Mouse (Mus musculus) E14TG2a.4 (cell line): ENCODE results near the gene Ptprn.

ENCODE experiments used
- H3K27me3 ChIP-seq: 2 replicates; pipeline ENCODE4 v1.6.1; 2014; ENCODE audit warnings: low read length, control low read depth; ENCODE audit not compliant: insufficient read depth
- H3K36me3 ChIP-seq: 2 replicates; pipeline ENCODE4 v1.6.1; 2014; ENCODE audit warnings: low read length, control low read depth; ENCODE audit not compliant: insufficient read depth
- H3K4me1 ChIP-seq: replicated peaks from 2 replicates; pipeline ENCODE4 v1.6.1; 2014; ENCODE audit warnings: low read depth, low read length, control low read depth
- H3K4me3 ChIP-seq: replicated peaks from 2 replicates; pipeline ENCODE4 v1.5.1; 2014; ENCODE audit warnings: mild to moderate bottlenecking, low read length
- H3K9me3 ChIP-seq: 2 replicates; pipeline ENCODE4 v1.6.1; 2014; ENCODE audit warnings: low read length, control low read depth
- CTCF ChIP-seq: conservative IDR thresholded peaks from 2 replicates; pipeline ENCODE4 v1.5.1; 2014; ENCODE audit warnings: low read length
- NANOG ChIP-seq: IDR thresholded peaks from 2 replicates; pipeline ENCODE4 v1.6.1; 2014; ENCODE audit warnings: borderline replicate concordance, low read length, mixed read lengths
- POU5F1 ChIP-seq: IDR thresholded peaks from 2 replicates; pipeline ENCODE4 v1.6.1; 2014; ENCODE audit warnings: low read length, borderline replicate concordance

Gene Ptprn

DNA sequence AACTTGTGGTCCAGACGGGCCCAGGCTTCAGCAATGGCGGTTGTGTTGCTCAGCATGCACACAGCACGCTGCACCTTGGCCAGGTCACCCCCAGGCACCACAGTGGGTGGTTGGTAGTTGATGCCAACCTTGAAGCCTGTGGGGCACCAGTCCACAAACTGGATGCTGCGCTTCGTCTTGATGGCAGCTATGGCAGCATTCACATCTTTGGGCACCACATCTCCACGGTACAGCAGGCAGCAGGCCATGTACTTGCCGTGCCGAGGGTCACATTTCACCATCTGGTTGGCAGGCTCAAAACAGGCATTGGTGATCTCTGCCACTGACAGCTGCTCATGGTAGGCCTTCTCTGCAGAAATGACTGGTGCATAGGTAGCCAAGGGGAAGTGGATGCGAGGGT, 48.5 kb downstream of the Ptprn start:
- peaks cover 14% of the 10 kb centered on the region for H3K27me3 ChIP-seq
- H3K9me3 ChIP-seq = no peaks in the 10 kb centered on the region
- peaks cover 66% of the 10 kb centered on the region for H3K36me3 ChIP-seq
- TF ChIP-seq POU5F1 = no peak
- no peak for TF ChIP-seq NANOG
- TF ChIP-seq CTCF = no peak
- H3K4me1 ChIP-seq = peaks cover 93% of the 10 kb centered on the region
- 0 out of 2 replicates have a peak overlapping the region, but pooled peaks have one; percentile 32 for H3K4me3 ChIP-seq

DNA sequence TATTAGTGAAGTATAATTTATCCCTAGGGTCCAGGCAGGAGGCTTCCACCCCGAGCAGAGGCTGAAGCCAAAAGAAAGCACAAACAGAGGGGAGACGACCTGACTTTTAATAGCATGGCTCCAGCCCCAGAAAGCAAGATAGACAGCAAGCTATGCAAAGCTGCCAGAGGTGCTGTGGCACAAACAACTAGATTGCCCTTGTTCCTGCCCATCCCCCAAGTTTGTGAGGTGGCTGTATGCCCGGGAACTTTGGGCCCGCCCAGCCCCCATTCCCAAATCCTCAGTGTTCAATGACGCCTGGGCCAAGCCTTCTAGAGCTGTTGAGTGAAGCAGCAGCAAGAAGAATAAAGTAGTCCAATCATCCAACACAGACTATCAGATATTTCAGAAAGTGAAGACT, 49.4 kb downstream of the Ptprn start:
- peaks cover 66% of the 10 kb centered on the region for H3K36me3 ChIP-seq
- TF ChIP-seq NANOG = no peak
- no peak for TF ChIP-seq POU5F1
- TF ChIP-seq CTCF = no peak
- H3K27me3 ChIP-seq = peaks cover 5% of the 10 kb centered on the region
- no peaks in the 10 kb centered on the region for H3K9me3 ChIP-seq
- peaks cover 90% of the 10 kb centered on the region for H3K4me1 ChIP-seq
- peak overlapping the region; percentile 32 for H3K4me3 ChIP-seq

DNA sequence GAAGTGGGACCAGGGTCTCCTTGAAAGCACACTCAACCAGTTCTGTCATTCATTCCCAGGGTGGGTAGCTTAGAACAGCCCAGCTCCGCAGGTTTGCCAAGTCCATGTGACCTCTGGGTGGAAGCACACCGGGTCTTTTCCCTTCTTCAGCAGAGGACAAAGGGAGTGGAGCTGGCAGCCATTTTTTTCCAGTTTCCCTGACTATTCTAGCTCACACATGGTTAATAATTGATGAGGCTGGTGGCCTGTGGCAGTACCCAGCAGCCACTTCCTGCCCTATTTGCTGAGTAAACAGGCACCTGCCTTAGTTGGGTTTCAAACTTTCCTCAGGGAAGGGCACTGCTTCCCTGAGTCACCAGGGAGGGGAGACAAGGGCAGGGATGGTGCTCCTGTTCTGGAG, 49.9 kb downstream of the Ptprn start:
- H3K4me3 ChIP-seq = peak overlapping the region; percentile 32
- H3K27me3 ChIP-seq = peaks cover under 1% of the 10 kb centered on the region; the same call in 1 of the 2 replicates
- peaks cover 90% of the 10 kb centered on the region for H3K4me1 ChIP-seq
- no peak for TF ChIP-seq NANOG
- no peak for TF ChIP-seq POU5F1
- TF ChIP-seq CTCF = no peak
- no peaks in the 10 kb centered on the region for H3K9me3 ChIP-seq
- H3K36me3 ChIP-seq = peaks cover 66% of the 10 kb centered on the region

DNA sequence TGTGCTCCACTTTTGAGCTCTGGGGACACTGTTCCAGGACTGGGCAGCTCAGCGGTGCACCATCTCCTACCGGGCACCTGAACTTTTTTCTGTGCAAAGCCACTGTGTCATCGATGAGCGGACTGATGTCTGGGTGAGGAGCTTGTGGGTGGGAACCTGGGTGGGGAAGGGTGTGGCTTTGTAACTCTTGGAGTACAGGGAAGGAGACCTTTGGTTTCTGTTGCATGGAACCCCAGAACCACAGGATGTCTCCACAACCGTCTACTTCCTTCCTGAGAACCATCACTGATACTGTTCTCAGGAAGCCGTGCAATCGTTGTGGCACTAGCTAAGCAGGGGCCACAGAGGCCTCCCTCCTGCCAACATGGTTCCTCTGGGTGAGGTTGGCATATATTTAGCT, 51.2 kb downstream of the Ptprn start:
- peak overlapping the region; percentile 95 for H3K4me3 ChIP-seq
- no peaks in the 10 kb centered on the region for H3K9me3 ChIP-seq
- TF ChIP-seq NANOG = no peak
- no peak for TF ChIP-seq POU5F1
- no peak for TF ChIP-seq CTCF
- H3K4me1 ChIP-seq = peaks cover 91% of the 10 kb centered on the region
- no peaks in the 10 kb centered on the region for H3K27me3 ChIP-seq
- peaks cover 66% of the 10 kb centered on the region for H3K36me3 ChIP-seq

DNA sequence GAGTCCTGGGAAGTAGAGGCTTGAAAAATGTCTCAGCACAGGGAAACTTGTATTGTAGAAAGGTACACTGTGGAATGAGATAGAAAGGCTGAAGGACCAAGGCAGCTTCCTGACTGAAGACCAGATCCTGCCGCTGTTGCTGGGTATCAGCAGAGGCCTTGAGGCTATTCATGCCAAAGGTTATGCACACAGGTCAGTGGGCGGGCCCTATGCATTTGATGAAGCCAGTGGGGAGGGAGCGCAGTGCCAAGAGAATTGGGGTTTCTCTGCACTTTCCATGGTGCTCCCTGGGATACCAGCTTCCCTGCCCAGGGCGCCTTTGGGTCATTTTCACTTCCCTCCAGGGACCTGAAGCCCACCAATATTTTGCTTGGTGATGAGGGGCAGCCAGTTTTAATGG, 51.8 kb downstream of the Ptprn start:
- TF ChIP-seq POU5F1 (no peak), NANOG (no peak), CTCF (no peak)
- peak overlapping the region; percentile 95 for H3K4me3 ChIP-seq

DNA sequence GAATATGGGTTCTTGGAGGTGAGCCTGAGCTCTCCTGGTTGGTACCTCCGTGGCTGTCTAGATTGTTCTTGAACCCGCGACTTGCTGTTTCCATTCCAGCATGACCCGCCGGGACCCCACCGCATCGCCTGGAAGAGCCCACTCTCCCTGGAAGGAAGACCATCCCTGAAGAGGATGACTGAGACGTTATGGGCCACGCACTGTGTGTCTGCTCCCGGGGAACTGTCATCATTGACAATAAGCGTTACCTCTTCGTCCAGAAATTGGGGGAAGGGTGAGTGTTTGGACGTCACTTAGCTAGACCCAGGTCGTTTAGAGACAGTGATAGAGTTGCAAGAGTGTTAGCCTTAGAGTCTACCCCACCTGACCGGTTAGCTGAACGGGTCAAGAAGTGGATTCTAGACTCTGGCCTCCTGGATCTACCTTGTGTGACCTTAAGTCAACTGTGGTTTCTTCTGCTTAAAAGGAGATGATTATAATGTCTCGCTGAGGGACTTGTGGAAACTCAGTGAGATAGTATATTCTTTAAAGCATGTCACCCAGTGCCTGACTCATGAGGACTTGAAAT, 53.1 kb downstream of the Ptprn start:
- no peak for TF ChIP-seq POU5F1
- TF ChIP-seq CTCF = no peak
- no peak for TF ChIP-seq NANOG
- H3K4me1 ChIP-seq = peaks cover 75% of the 10 kb centered on the region
- no peaks in the 10 kb centered on the region for H3K27me3 ChIP-seq
- no peaks in the 10 kb centered on the region; the same call in 1 of the 2 replicates for H3K9me3 ChIP-seq
- H3K36me3 ChIP-seq = peaks cover 58% of the 10 kb centered on the region
- peak overlapping the region; percentile 95 for H3K4me3 ChIP-seq

More for the DNA sequence above, 51.8 kb downstream of the Ptprn start:
- Histone ChIP-seq H3K27me3 (no peaks in the 10 kb centered on the region), H3K36me3 (peaks cover 61% of the 10 kb centered on the region), H3K4me1 (peaks cover 88% of the 10 kb centered on the region), H3K9me3 (no peaks in the 10 kb centered on the region)

DNA sequence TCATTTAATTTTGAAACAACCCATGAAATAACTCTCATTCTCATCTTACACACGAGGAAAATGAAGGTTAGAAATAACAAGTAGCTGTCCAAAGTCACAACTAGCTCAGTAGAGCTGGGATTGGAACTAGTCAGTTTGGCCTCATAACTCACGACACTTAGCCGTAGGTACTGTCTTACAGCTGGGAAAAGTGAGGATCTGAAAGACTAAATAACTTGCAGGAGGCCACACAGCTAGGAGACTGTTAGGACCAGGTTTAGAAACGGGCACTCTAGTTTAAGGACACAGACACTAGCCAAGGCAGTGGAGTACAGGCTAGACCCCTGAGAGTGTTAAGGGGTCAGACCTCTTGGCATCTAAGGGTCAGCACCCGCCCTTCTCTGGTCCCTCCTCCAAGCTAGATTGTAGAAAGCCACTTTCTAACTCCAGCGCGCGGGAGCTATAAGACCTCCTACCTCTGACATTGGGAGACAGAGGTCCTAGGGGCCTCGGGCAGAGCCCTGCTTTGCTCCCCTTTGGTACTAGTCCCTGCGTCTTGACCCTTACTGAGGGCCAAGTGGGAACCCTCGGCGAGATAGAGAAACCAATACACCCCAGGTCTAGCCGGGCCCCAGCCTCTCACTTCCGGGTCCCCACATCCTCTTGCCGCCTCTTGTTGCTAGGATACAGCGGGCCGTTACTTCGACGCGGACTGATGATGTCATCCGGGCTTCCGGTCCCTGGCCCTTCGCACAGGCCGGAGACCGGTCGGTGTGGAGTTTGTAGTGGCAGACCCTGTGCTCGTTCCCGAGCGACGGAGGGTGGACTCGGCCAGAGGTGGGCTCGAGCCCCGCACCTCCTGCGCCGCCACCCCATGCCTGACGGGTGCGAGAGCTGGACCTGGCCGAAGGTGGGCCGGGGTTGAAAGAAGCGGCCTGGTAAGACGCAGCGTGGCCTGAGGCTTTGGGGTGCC, 53.9 kb downstream of the Ptprn start, which contains the start of the genes Glb1l and Stk16:
Gene Glb1l (minus strand): TSS at position 678 of the 952 bp plus-strand sequence.
Gene Stk16 (plus strand): TSS at position 703 of the 952 bp plus-strand sequence.
- TF ChIP-seq POU5F1 = no peak
- TF ChIP-seq NANOG = no peak
- no peak for TF ChIP-seq CTCF

More for the DNA sequence above, 53.9 kb downstream of the Ptprn start, which contains the start of the genes Glb1l and Stk16:
- peaks cover 53% of the 10 kb centered on the region for H3K36me3 ChIP-seq
- no peaks in the 10 kb centered on the region for H3K27me3 ChIP-seq
- peaks cover 67% of the 10 kb centered on the region for H3K4me1 ChIP-seq
- peak within 1 kb of the TSS; percentile 95 for H3K4me3 ChIP-seq
- H3K9me3 ChIP-seq = no peaks in the 10 kb centered on the region; the same call in 1 of the 2 replicates
